In genomic region chr12:51437541-51437940, GRCm38 (mm10) we compare ENCODE assay signal across 29 mouse cellular contexts.
DNase-seq lines count a peak whose midpoint lies in the region; ATAC-seq and TF ChIP-seq lines count a peak whose summit lies in the region.
"Had no signal": no experiment of that assay in that cellular context is flagged by ENCODE, and none has a peak within 500 bp of the region (broad histone marks: within the 10 kb centered on the region; RNA-seq: fewer than 3 reads in every experiment).

No protein-coding gene starts in this region.

- no peaks in the 10 kb centered on the region for H3K79me2 ChIP-seq in MEL (ENCODE audit: control insufficient read depth, insufficient read depth, low read length, poor library complexity)

- no peak for TF ChIP-seq EP300 in MEL (IDR thresholded peaks at IDR 0.05; ENCODE audit: low read depth in 1 of 2, low read length in 2 of 2)

- H3K9ac ChIP-seq in hindbrain, postnatal 0 days (replicated peaks; ENCODE audit: low read length): no peak overlapping the region
- no peak overlapping the region for H3K9ac ChIP-seq in MEL (ENCODE audit: control insufficient read depth, low read depth, low read length, poor library complexity, severe bottlenecking)
- H3K9ac ChIP-seq: embryonic facial prominence, embryonic 12.5 days; embryonic facial prominence, embryonic 15.5 days; forebrain, postnatal 0 days; heart, embryonic 12.5 days; heart, embryonic 15.5 days; hindbrain, embryonic 14.5 days; intestine, embryonic 15.5 days had no signal

- H3K9me3 ChIP-seq in hindbrain, postnatal 0 days (ENCODE audit: low read length): no peaks in the 10 kb centered on the region
- H3K9me3 ChIP-seq in hindbrain, embryonic 10.5 days: no peaks in the 10 kb centered on the region
- no peaks in the 10 kb centered on the region for H3K9me3 ChIP-seq in MEL (replicated peaks; ENCODE audit: insufficient read depth, low read length)
- H3K9me3 ChIP-seq: embryonic facial prominence, embryonic 12.5 days; embryonic facial prominence, embryonic 15.5 days; heart, embryonic 12.5 days; heart, embryonic 15.5 days; intestine, embryonic 15.5 days had no signal

- H3K4me2 ChIP-seq in hindbrain, postnatal 0 days (ENCODE audit: low read depth, low read length): no peak overlapping the region
- H3K4me2 ChIP-seq: embryonic facial prominence, embryonic 12.5 days; embryonic facial prominence, embryonic 15.5 days; heart, embryonic 12.5 days; heart, embryonic 15.5 days; hindbrain, embryonic 14.5 days; intestine, embryonic 15.5 days had no signal

- no peak for TF ChIP-seq RAD21 in MEL (IDR thresholded peaks at IDR 0.05; ENCODE audit: low read depth, low read length)

- TF ChIP-seq CTCF in hindbrain, postnatal 0 days (IDR thresholded peaks at IDR 0.05; ENCODE audit: low read depth): no peak
- no peak for TF ChIP-seq CTCF in MEL (IDR thresholded peaks at IDR 0.05 in 2 of 3, conservative IDR thresholded peaks at IDR 0.05 in 1 of 3; ENCODE audit: control insufficient read depth in 1 of 3, insufficient read depth in 1 of 3, low read depth in 2 of 3, low read length in 3 of 3, poor library complexity in 1 of 3, severe bottlenecking in 1 of 3)

- H3K27ac ChIP-seq in hindbrain, postnatal 0 days: no peak overlapping the region
- H3K27ac ChIP-seq in hindbrain, embryonic 10.5 days: no peak overlapping the region
- H3K27ac ChIP-seq in MEL (ENCODE audit: control insufficient read depth, low read depth, low read length): no peak overlapping the region
- H3K27ac ChIP-seq: embryonic facial prominence, embryonic 12.5 days; embryonic facial prominence, embryonic 15.5 days; gastrocnemius, adult 2 months; heart, embryonic 15.5 days; hindbrain, embryonic 14.5 days; intestine, embryonic 15.5 days had no signal

- 64% methylated on average over 2 of the region's 2 CpGs for WGBS in hindbrain, postnatal 0 days
- 88% methylated on average over 2 of the region's 2 CpGs for WGBS in hindbrain, embryonic 10.5 days

- peak; percentile 6 for DNase-seq in hindbrain, postnatal 0 days (ENCODE audit: low spot score)
- no peak for DNase-seq in hindbrain, embryonic 10.5 days (ENCODE audit: low spot score)
- peak; percentile 26 for DNase-seq in MEL (ENCODE audit: low read depth, low spot score)
- peak; percentile 50 for DNase-seq in brain, adult 2 months (ENCODE audit: low read depth, low spot score)
- DNase-seq in kidney, postnatal 25 days: no peak
- DNase-seq: adrenal gland, adult 8-10 months; adrenal gland, postnatal 25 days; B cell, adult 2 months; cerebellum, adult 11 months; cerebellum, adult 9-11 months; forebrain, postnatal 0 days; gastrocnemius, adult 2 months; gastrocnemius, postnatal 14 days; heart, adult 18-20 months; heart, postnatal 10 days; heart, postnatal 36 days; kidney, adult 11 months had no signal

- H3K4me3 ChIP-seq in hindbrain, postnatal 0 days (ENCODE audit: low read length): no peak overlapping the region
- H3K4me3 ChIP-seq in hindbrain, embryonic 10.5 days: no peak overlapping the region
- no peak overlapping the region for H3K4me3 ChIP-seq in MEL (ENCODE audit: control insufficient read depth in 1 of 2, insufficient read depth in 1 of 2, low read depth in 2 of 2, low read length in 2 of 2)
- H3K4me3 ChIP-seq: embryonic facial prominence, embryonic 12.5 days; embryonic facial prominence, embryonic 15.5 days; gastrocnemius, adult 2 months; heart, embryonic 12.5 days; heart, embryonic 15.5 days; intestine, embryonic 15.5 days had no signal

- no peak for TF ChIP-seq POLR2A in MEL (IDR thresholded peaks at IDR 0.05; ENCODE audit: control insufficient read depth in 1 of 2, insufficient read depth in 1 of 2, low read depth in 1 of 2, low read length in 2 of 2, poor library complexity in 1 of 2)

- no peaks in the 10 kb centered on the region for H3K27me3 ChIP-seq in hindbrain, postnatal 0 days (ENCODE audit: insufficient read depth, low read length)
- no peaks in the 10 kb centered on the region for H3K27me3 ChIP-seq in hindbrain, embryonic 10.5 days (ENCODE audit: insufficient read depth, poor library complexity, severe bottlenecking)
- H3K27me3 ChIP-seq in MEL (ENCODE audit: control insufficient read depth in 1 of 2, insufficient read depth in 2 of 2, low read length in 2 of 2): no peaks in the 10 kb centered on the region
- H3K27me3 ChIP-seq: CH12.LX; embryonic facial prominence, embryonic 12.5 days; embryonic facial prominence, embryonic 15.5 days; heart, embryonic 12.5 days; heart, embryonic 15.5 days; intestine, embryonic 15.5 days; Patski had no signal

- H3K36me3 ChIP-seq in hindbrain, postnatal 0 days (ENCODE audit: insufficient read depth, low read length): peaks cover 32% of the 10 kb centered on the region
- H3K36me3 ChIP-seq in hindbrain, embryonic 10.5 days: peaks cover 80% of the 10 kb centered on the region
- peaks cover 8 to 16% of the 10 kb centered on the region in 2 experiments for H3K36me3 ChIP-seq in MEL (ENCODE audit: control insufficient read depth in 1 of 2, insufficient read depth in 2 of 2, low read length in 2 of 2)

- no peaks in the 10 kb centered on the region for H3K4me1 ChIP-seq in hindbrain, postnatal 0 days (ENCODE audit: insufficient read depth, low read length)
- no peaks in the 10 kb centered on the region for H3K4me1 ChIP-seq in hindbrain, embryonic 10.5 days (replicated peaks)
- peaks cover 0 to 4% of the 10 kb centered on the region in 2 experiments; a peak in 1 of 4 replicates for H3K4me1 ChIP-seq in MEL (ENCODE audit: control insufficient read depth in 1 of 2, insufficient read depth in 2 of 2, low read length in 2 of 2)
- H3K4me1 ChIP-seq: embryonic facial prominence, embryonic 12.5 days; embryonic facial prominence, embryonic 15.5 days; heart, embryonic 12.5 days; heart, embryonic 15.5 days; intestine, embryonic 15.5 days had no signal

- no peak for ATAC-seq in hindbrain, postnatal 0 days
- no peak for ATAC-seq in inflammation-experienced regulatory T-cells, adult 6 months
- ATAC-seq in granulocyte monocyte progenitor cell, adult 5-6 weeks (replicated peaks; ENCODE audit: poor library complexity, severe bottlenecking): no peak
- ATAC-seq: activated CD4-positive, CD25-positive, alpha-beta regulatory T cell, adult 4 months; forebrain, embryonic 14.5 days; forebrain, postnatal 0 days; intestine, embryonic 15.5 days; Patski had no signal

TF ChIP-seq in MEL, 35 proteins besides CTCF, POLR2A, EP300 and RAD21:
- TF ChIP-seq MAZ (IDR thresholded peaks at IDR 0.05; ENCODE audit: low read depth, low read length) (no peak), TCF12 (IDR thresholded peaks at IDR 0.05; ENCODE audit: low read depth, low read length) (no peak), MXI1 (IDR thresholded peaks at IDR 0.05; ENCODE audit: low read depth, low read length) (no peak), USF1 (IDR thresholded peaks at IDR 0.05; ENCODE audit: low read depth, low read length) (no peak), ZC3H11A (IDR thresholded peaks at IDR 0.05; ENCODE audit: low read depth, low read length) (no peak), CHD2 (IDR thresholded peaks at IDR 0.05; ENCODE audit: low read length) (no peak), MAFK (IDR thresholded peaks at IDR 0.05; ENCODE audit: borderline replicate concordance, low read depth, low read length) (no peak), ZNF384 (IDR thresholded peaks at IDR 0.05; ENCODE audit: low read depth, low read length) (no peak), JUND (IDR thresholded peaks at IDR 0.05; ENCODE audit: low read depth, low read length) (no peak), POLR2AphosphoS5 (IDR thresholded peaks at IDR 0.05; ENCODE audit: borderline replicate concordance, low read depth, low read length) (no peak), BHLHE40 (IDR thresholded peaks at IDR 0.05; ENCODE audit: borderline replicate concordance, low read depth, low read length) (no peak), ELF1 (IDR thresholded peaks at IDR 0.05; ENCODE audit: low read depth, low read length) (no peak), ZKSCAN1 (IDR thresholded peaks at IDR 0.05; ENCODE audit: low read depth, low read length) (no peak), USF2 (IDR thresholded peaks at IDR 0.05; ENCODE audit: borderline replicate concordance in 1 of 2, insufficient read depth in 1 of 2, low read depth in 1 of 2, low read length in 2 of 2) (no peak), MAX (IDR thresholded peaks at IDR 0.05; ENCODE audit: low read length) (no peak), MYC (IDR thresholded peaks at IDR 0.05; ENCODE audit: low read depth, low read length) (no peak), KAT2A (conservative IDR thresholded peaks at IDR 0.05; ENCODE audit: low read depth, low read length) (no peak), RCOR1 (IDR thresholded peaks at IDR 0.05; ENCODE audit: low read depth, low read length) (no peak), POLR2AphosphoS2 (IDR thresholded peaks at IDR 0.05; ENCODE audit: low read length) (no peak)
TF ChIP-seq in MEL: peak in this region for 0.

Comparison
In these comparisons a context has a peak if more than half of its experiments do, and no peak if none do; other contexts are left out.
1. DNase-seq: peak in hindbrain, postnatal 0 days (single experiment), MEL (single experiment) and brain, adult 2 months (single experiment); none in hindbrain, embryonic 10.5 days (single experiment) and kidney, postnatal 25 days (0 of 2).